Mouse (Mus musculus) forebrain, embryonic 16.5 days (tissue): ENCODE measurements around the gene Dst. TPM values are rescaled to one million over a fixed set of nuclear protein-coding genes. Genes with fewer than 3 reads are reported as not detected.

ENCODE experiments used
- ATAC-seq: fragments of 200-750 bp; cut with Nextera tagmentation; 2 replicates; pipeline ENCODE4 v1.8.0; 2017; ENCODE audit warnings: mild to moderate bottlenecking, moderate library complexity
- H3K27ac ChIP-seq: fragments of 300-500 bp; sonication (generic); 2 replicates; pipeline ENCODE4 v1.5.1; 2014; ENCODE audit warnings: low read length, control low read depth
- H3K27me3 ChIP-seq: fragments of 300-500 bp; sonication (generic); replicated peaks from 2 replicates; pipeline ENCODE4 v1.6.1; 2014; ENCODE audit warnings: low read length; ENCODE audit not compliant: control insufficient read depth, insufficient read depth
- H3K36me3 ChIP-seq: fragments of 300-500 bp; sonication (generic); 2 replicates; pipeline ENCODE4 v1.6.1; 2014; ENCODE audit not compliant: control insufficient read depth, insufficient read depth
- H3K4me1 ChIP-seq: fragments of 300-500 bp; sonication (generic); replicated peaks from 2 replicates; pipeline ENCODE4 v1.6.1; 2014; ENCODE audit warnings: low read length; ENCODE audit not compliant: control insufficient read depth, insufficient read depth
- H3K4me2 ChIP-seq: fragments of 300-500 bp; sonication (generic); 2 replicates; pipeline ENCODE4 v1.6.1; 2014; ENCODE audit warnings: mild to moderate bottlenecking, low read length, control low read depth
- H3K4me3 ChIP-seq: fragments of 300-500 bp; sonication (generic); replicated peaks from 2 replicates; pipeline ENCODE4 v1.5.1; 2014; ENCODE audit warnings: mild to moderate bottlenecking, low read length, control low read depth
- H3K9ac ChIP-seq: fragments of 300-500 bp; sonication (generic); replicated peaks from 2 replicates; pipeline ENCODE4 v1.6.1; 2014; ENCODE audit warnings: low read depth, low read length, control low read depth
- H3K9me3 ChIP-seq: fragments of 300-500 bp; sonication (generic); 2 replicates; pipeline ENCODE4 v1.6.1; 2016; ENCODE audit warnings: low read length; ENCODE audit not compliant: control insufficient read depth
- WGBS: fragments of 180-500 bp; shearing (Covaris S2); extraction: QIAGEN DNeasy Blood & Tissue Kit; methylation state at CpG from one replicate; pipeline ENCODE4 v1.1.7; 2014; 5-methylcytosine and 5-hydroxymethylcytosine counted together
- polyA plus RNA-seq: library from polyadenylated mRNA; unstranded; fragments of >200 nt; fragmentation: Nextera tagmentation; extraction: Ambion mirVana; gene quantifications from 2 replicates; pipeline ENCODE4 v1.2.1, GENCODE M21; 2015

The Dst gene
- polyA plus RNA-seq, 1 experiment from 2014 or later: 41.2 TPM

GRCm38 (mm10) chr1:34122198-34122597, 214.2 kb downstream of the Dst start:
- no peak for ATAC-seq
- no peaks in the 10 kb centered on the region for H3K36me3 ChIP-seq
- peaks cover 13% of the 10 kb centered on the region for H3K4me1 ChIP-seq
- WGBS: 88% methylated on average over 6 of the region's 6 CpGs
- no peak overlapping the region for H3K4me2 ChIP-seq
- no peak overlapping the region for H3K27ac ChIP-seq
- no peaks in the 10 kb centered on the region for H3K27me3 ChIP-seq
- H3K4me3 ChIP-seq: no peak overlapping the region
- no peaks in the 10 kb centered on the region for H3K9me3 ChIP-seq
- no peak overlapping the region for H3K9ac ChIP-seq

GRCm38 (mm10) chr1:34122905-34123304, 214.9 kb downstream of the Dst start:
- Histone ChIP-seq H3K4me3 (no peak overlapping the region), H3K9ac (no peak overlapping the region), H3K27ac (no peak overlapping the region), H3K4me1 (peaks cover 15% of the 10 kb centered on the region), H3K36me3 (no peaks in the 10 kb centered on the region), H3K27me3 (no peaks in the 10 kb centered on the region), H3K9me3 (no peaks in the 10 kb centered on the region), H3K4me2 (no peak overlapping the region)
- 84% methylated on average over 1 of the region's 1 CpGs for WGBS
- no peak for ATAC-seq

GRCm38 (mm10) chr1:34123334-34123733, 215.3 kb downstream of the Dst start:
- Histone ChIP-seq H3K4me3 (no peak overlapping the region), H3K9me3 (no peaks in the 10 kb centered on the region), H3K27me3 (no peaks in the 10 kb centered on the region), H3K4me2 (no peak overlapping the region), H3K9ac (no peak overlapping the region), H3K27ac (no peak overlapping the region), H3K36me3 (no peaks in the 10 kb centered on the region), H3K4me1 (peaks cover 15% of the 10 kb centered on the region)
- 80% methylated on average over 5 of the region's 5 CpGs for WGBS
- ATAC-seq: no peak

- no peaks in the 10 kb centered on the region for H3K27me3 ChIP-seq
- ATAC-seq: no peak
- H3K36me3 ChIP-seq: no peaks in the 10 kb centered on the region
- no peaks in the 10 kb centered on the region for H3K9me3 ChIP-seq
- no peak overlapping the region for H3K9ac ChIP-seq
- H3K4me2 ChIP-seq: no peak overlapping the region
- peaks cover 14% of the 10 kb centered on the region for H3K4me1 ChIP-seq
- H3K4me3 ChIP-seq: no peak overlapping the region
- H3K27ac ChIP-seq: no peak overlapping the region
- WGBS: 76% methylated on average over 7 of the region's 7 CpGs
Measured at GRCm38 (mm10) chr1:34124376-34124775, 216.4 kb downstream of the Dst start.

- peaks cover 11% of the 10 kb centered on the region for H3K4me1 ChIP-seq
- no peaks in the 10 kb centered on the region for H3K36me3 ChIP-seq
- no peak overlapping the region for H3K4me2 ChIP-seq
- H3K27me3 ChIP-seq: no peaks in the 10 kb centered on the region
- ATAC-seq: no peak
- no peaks in the 10 kb centered on the region for H3K9me3 ChIP-seq
- H3K27ac ChIP-seq: no peak overlapping the region
- WGBS: 83% methylated on average over 5 of the region's 5 CpGs
- H3K4me3 ChIP-seq: no peak overlapping the region
- H3K9ac ChIP-seq: no peak overlapping the region
Measured at GRCm38 (mm10) chr1:34125148-34125547, 217.1 kb downstream of the Dst start.

GRCm38 (mm10) chr1:34127714-34128474, 219.9 kb downstream of the Dst start:
- H3K27ac ChIP-seq: no peak overlapping the region
- ATAC-seq: no peak
- no peaks in the 10 kb centered on the region for H3K27me3 ChIP-seq
- H3K36me3 ChIP-seq: no peaks in the 10 kb centered on the region
- H3K4me1 ChIP-seq: 0 out of 2 replicates have a peak, but pooled peaks cover 3% of the 10 kb centered on the region
- no peaks in the 10 kb centered on the region for H3K9me3 ChIP-seq
- WGBS: 83% methylated on average over 15 of the region's 15 CpGs
- H3K9ac ChIP-seq: no peak overlapping the region
- H3K4me3 ChIP-seq: no peak overlapping the region
- H3K4me2 ChIP-seq: no peak overlapping the region

- ATAC-seq: no peak
- Histone ChIP-seq H3K36me3 (no peaks in the 10 kb centered on the region), H3K27me3 (no peaks in the 10 kb centered on the region), H3K4me3 (no peak overlapping the region), H3K9me3 (no peaks in the 10 kb centered on the region), H3K4me1 (0 out of 2 replicates have a peak, but pooled peaks cover 3% of the 10 kb centered on the region), H3K4me2 (no peak overlapping the region), H3K27ac (no peak overlapping the region), H3K9ac (no peak overlapping the region)
- 90% methylated on average over 2 of the region's 2 CpGs for WGBS
Measured at GRCm38 (mm10) chr1:34128796-34129195, 220.8 kb downstream of the Dst start.

GRCm38 (mm10) chr1:34129691-34130090, 221.7 kb downstream of the Dst start:
- Histone ChIP-seq H3K36me3 (no peaks in the 10 kb centered on the region), H3K27ac (no peak overlapping the region), H3K4me2 (no peak overlapping the region), H3K27me3 (no peaks in the 10 kb centered on the region), H3K4me1 (0 out of 2 replicates have a peak, but pooled peaks cover 3% of the 10 kb centered on the region), H3K4me3 (no peak overlapping the region), H3K9me3 (no peaks in the 10 kb centered on the region), H3K9ac (no peak overlapping the region)
- WGBS: 88% methylated on average over 9 of the region's 9 CpGs
- ATAC-seq: no peak

GRCm38 (mm10) chr1:34130804-34131203, 222.8 kb downstream of the Dst start:
- Histone ChIP-seq H3K27me3 (no peaks in the 10 kb centered on the region), H3K36me3 (no peaks in the 10 kb centered on the region), H3K27ac (no peak overlapping the region), H3K4me2 (no peak overlapping the region), H3K4me3 (no peak overlapping the region), H3K9me3 (no peaks in the 10 kb centered on the region), H3K9ac (no peak overlapping the region), H3K4me1 (0 out of 2 replicates have a peak, but pooled peaks cover 3% of the 10 kb centered on the region)
- ATAC-seq: no peak
- 29% methylated on average over 10 of the region's 10 CpGs for WGBS
